Mouse (Mus musculus) ES-E14 (cell line): ENCODE results near the gene Adamtsl5.

ENCODE experiments used
- CHD2 ChIP-seq: IDR thresholded peaks from 2 replicates; pipeline ENCODE4 v1.6.1; 2014; ENCODE audit warnings: mild to moderate bottlenecking, low read depth, low read length, inconsistent platforms
- HCFC1 ChIP-seq: IDR thresholded peaks from 2 replicates; pipeline ENCODE4 v1.6.1; 2012; ENCODE audit warnings: low read length, inconsistent platforms, borderline replicate concordance; ENCODE audit not compliant: insufficient read depth
- MAFK ChIP-seq: IDR thresholded peaks from 2 replicates; pipeline ENCODE4 v1.6.1; 2014; ENCODE audit warnings: mild to moderate bottlenecking, low read depth, low read length, inconsistent platforms; ENCODE audit not compliant: insufficient read depth
- ZC3H11A ChIP-seq: IDR thresholded peaks from 2 replicates; pipeline ENCODE4 v1.6.1; 2012; ENCODE audit warnings: low read depth, mild to moderate bottlenecking, inconsistent platforms, low read length, borderline replicate concordance
- ZNF384 ChIP-seq: IDR thresholded peaks from 2 replicates; pipeline ENCODE4 v1.6.1; 2012; ENCODE audit warnings: low read depth, low read length, inconsistent platforms

DNA sequence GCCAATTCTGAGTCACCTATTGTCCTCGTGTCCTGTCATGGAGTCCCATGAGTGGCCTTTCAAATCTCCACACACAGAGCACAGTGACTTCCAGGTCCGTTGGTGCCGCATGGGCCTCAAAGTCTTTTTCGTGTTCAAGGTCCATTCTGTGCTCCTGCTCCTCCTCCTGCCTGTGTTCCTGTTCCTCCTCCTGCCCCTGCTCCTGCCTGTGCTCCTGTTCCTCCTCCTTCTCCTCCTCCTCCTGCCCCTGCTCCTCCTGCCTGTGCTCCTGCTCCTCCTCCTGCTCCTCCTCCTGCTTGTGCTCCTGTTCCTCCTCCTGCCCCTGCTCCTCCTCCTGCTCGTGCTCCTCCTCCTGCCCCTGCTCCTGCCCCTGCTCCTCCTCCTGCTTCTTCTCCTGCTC is 19.7 kb upstream of the Adamtsl5 start:
- no peak for TF ChIP-seq MAFK
- TF ChIP-seq ZNF384 = no peak
- TF ChIP-seq CHD2 = no peak
- no peak for TF ChIP-seq ZC3H11A
- TF ChIP-seq HCFC1 = no peak
